Mouse (Mus musculus): ENCODE data around the gene Wdr46.

GRCm38 (mm10) chr17:33901653-33902052 lies 38.8 kb upstream of the Wdr46 start:
- TF ChIP-seq CTCF (IDR thresholded peaks at IDR 0.05; ENCODE audit: control insufficient read depth, insufficient read depth, low read length) (no peak), POLR2A (IDR thresholded peaks at IDR 0.05; ENCODE audit: borderline replicate concordance, control insufficient read depth, low read depth, low read length) (no peak)

All from bone marrow, adult 2 months (tissue).